In genomic region chr13:11545841-11546240, GRCm38 (mm10) we compare ENCODE assay signal across 12 mouse cellular contexts.
DNase-seq lines count a peak whose midpoint lies in the region; ATAC-seq lines count a peak whose summit lies in the region.
"Had no signal": no experiment of that assay in that cellular context is flagged by ENCODE, and none has a peak within 500 bp of the region (broad histone marks: within the 10 kb centered on the region; RNA-seq: fewer than 3 reads in every experiment).

No protein-coding gene starts in this region.

- no peaks in the 10 kb centered on the region for H3K27me3 ChIP-seq in hindbrain, embryonic 10.5 days (ENCODE audit: insufficient read depth, poor library complexity, severe bottlenecking)
- H3K27me3 ChIP-seq in hindbrain, embryonic 16.5 days (replicated peaks; ENCODE audit: control insufficient read depth, insufficient read depth, low read length) = no peaks in the 10 kb centered on the region
- no peaks in the 10 kb centered on the region for H3K27me3 ChIP-seq in neural tube, embryonic 15.5 days (replicated peaks)
- H3K27me3 ChIP-seq in embryonic facial prominence, embryonic 11.5 days (ENCODE audit: control insufficient read depth, insufficient read depth, low read length) = no peaks in the 10 kb centered on the region
- no peaks in the 10 kb centered on the region for H3K27me3 ChIP-seq in stomach, embryonic 14.5 days (ENCODE audit: control insufficient read depth, insufficient read depth, low read length)
- no peaks in the 10 kb centered on the region for H3K27me3 ChIP-seq in forebrain, embryonic 10.5 days (ENCODE audit: poor library complexity, severe bottlenecking)
- H3K27me3 ChIP-seq: liver, embryonic 12.5 days had no signal

- intact Hi-C loops in left cerebral cortex, postnatal 14 days (cut with DNase I) = no loop called here

- H3K4me3 ChIP-seq in hindbrain, embryonic 10.5 days = no peak overlapping the region
- no peak overlapping the region for H3K4me3 ChIP-seq in hindbrain, embryonic 16.5 days (ENCODE audit: low read length)
- H3K4me3 ChIP-seq in neural tube, embryonic 15.5 days (replicated peaks) = no peak overlapping the region
- H3K4me3 ChIP-seq in embryonic facial prominence, embryonic 11.5 days (ENCODE audit: low read depth, low read length) = no peak overlapping the region
- no peak overlapping the region for H3K4me3 ChIP-seq in stomach, embryonic 14.5 days (ENCODE audit: low read depth, low read length)
- H3K4me3 ChIP-seq in forebrain, embryonic 10.5 days = no peak overlapping the region
- H3K4me3 ChIP-seq: erythroblast, embryonic 14.5 days; liver, embryonic 12.5 days had no signal

- WGBS in hindbrain, embryonic 10.5 days = 42% methylated on average over 7 of the region's 7 CpGs
- 53% methylated on average over 7 of the region's 7 CpGs for WGBS in hindbrain, embryonic 16.5 days
- WGBS in neural tube, embryonic 15.5 days = 56% methylated on average over 7 of the region's 7 CpGs
- 34% methylated on average over 7 of the region's 7 CpGs for WGBS in embryonic facial prominence, embryonic 11.5 days
- 24% methylated on average over 7 of the region's 7 CpGs for WGBS in stomach, embryonic 14.5 days
- WGBS in forebrain, embryonic 10.5 days = 51% methylated on average over 7 of the region's 7 CpGs

- ATAC-seq in hindbrain, embryonic 16.5 days = no peak
- ATAC-seq in neural tube, embryonic 15.5 days (ENCODE audit: low FRiP score) = no peak
- ATAC-seq in embryonic facial prominence, embryonic 11.5 days (replicated peaks; ENCODE audit: insufficient number of reproducible peaks, low FRiP score, low TSS enrichment, low read depth) = no peak
- ATAC-seq in stomach, embryonic 14.5 days (ENCODE audit: insufficient number of reproducible peaks, insufficient read depth, low FRiP score, low read depth) = peak; percentile 74; the same call in 1 of the 2 replicates
- ATAC-seq: CD4-positive, CD25-positive, alpha-beta regulatory T cell, adult 4 months; liver, embryonic 12.5 days had no signal

- H3K27ac ChIP-seq in hindbrain, embryonic 10.5 days = no peak overlapping the region
- H3K27ac ChIP-seq in hindbrain, embryonic 16.5 days (ENCODE audit: low read depth, low read length) = no peak overlapping the region
- no peak overlapping the region for H3K27ac ChIP-seq in neural tube, embryonic 15.5 days (replicated peaks)
- no peak overlapping the region for H3K27ac ChIP-seq in embryonic facial prominence, embryonic 11.5 days (replicated peaks; ENCODE audit: low read depth, low read length)
- no peak overlapping the region for H3K27ac ChIP-seq in stomach, embryonic 14.5 days (ENCODE audit: low read length)
- no peak overlapping the region for H3K27ac ChIP-seq in forebrain, embryonic 10.5 days
- H3K27ac ChIP-seq: liver, embryonic 12.5 days had no signal

- no peaks in the 10 kb centered on the region for H3K4me1 ChIP-seq in hindbrain, embryonic 10.5 days (replicated peaks)
- H3K4me1 ChIP-seq in hindbrain, embryonic 16.5 days (ENCODE audit: control insufficient read depth, insufficient read depth, low read depth, low read length) = no peaks in the 10 kb centered on the region
- H3K4me1 ChIP-seq in neural tube, embryonic 15.5 days = no peaks in the 10 kb centered on the region
- no peaks in the 10 kb centered on the region for H3K4me1 ChIP-seq in embryonic facial prominence, embryonic 11.5 days (ENCODE audit: control insufficient read depth, insufficient read depth, low read length)
- no peaks in the 10 kb centered on the region for H3K4me1 ChIP-seq in stomach, embryonic 14.5 days (ENCODE audit: control insufficient read depth, insufficient read depth, low read length)
- H3K4me1 ChIP-seq in forebrain, embryonic 10.5 days = no peaks in the 10 kb centered on the region
- H3K4me1 ChIP-seq: liver, embryonic 12.5 days had no signal

- H3K9me3 ChIP-seq in hindbrain, embryonic 10.5 days = no peaks in the 10 kb centered on the region
- H3K9me3 ChIP-seq in hindbrain, embryonic 16.5 days (ENCODE audit: control insufficient read depth, low read length) = no peaks in the 10 kb centered on the region
- H3K9me3 ChIP-seq in neural tube, embryonic 15.5 days (replicated peaks) = no peaks in the 10 kb centered on the region
- no peaks in the 10 kb centered on the region for H3K9me3 ChIP-seq in embryonic facial prominence, embryonic 11.5 days (replicated peaks; ENCODE audit: control insufficient read depth, low read length)
- no peaks in the 10 kb centered on the region for H3K9me3 ChIP-seq in stomach, embryonic 14.5 days (ENCODE audit: control insufficient read depth, low read depth, low read length)
- no peaks in the 10 kb centered on the region for H3K9me3 ChIP-seq in forebrain, embryonic 10.5 days
- H3K9me3 ChIP-seq: liver, embryonic 12.5 days had no signal

- no peak overlapping the region for H3K4me2 ChIP-seq in hindbrain, embryonic 16.5 days (ENCODE audit: low read length)
- no peak overlapping the region for H3K4me2 ChIP-seq in neural tube, embryonic 15.5 days
- no peak overlapping the region for H3K4me2 ChIP-seq in embryonic facial prominence, embryonic 11.5 days (ENCODE audit: low read depth, low read length)
- H3K4me2 ChIP-seq in stomach, embryonic 14.5 days (replicated peaks; ENCODE audit: low read depth, low read length) = no peak overlapping the region
- H3K4me2 ChIP-seq: liver, embryonic 12.5 days had no signal

- no peak overlapping the region for H3K9ac ChIP-seq in hindbrain, embryonic 16.5 days (ENCODE audit: low read depth, low read length)
- no peak overlapping the region for H3K9ac ChIP-seq in neural tube, embryonic 15.5 days (replicated peaks)
- no peak overlapping the region for H3K9ac ChIP-seq in embryonic facial prominence, embryonic 11.5 days (replicated peaks; ENCODE audit: low read length)
- H3K9ac ChIP-seq in stomach, embryonic 14.5 days (replicated peaks; ENCODE audit: low read depth, low read length) = no peak overlapping the region
- H3K9ac ChIP-seq: liver, embryonic 12.5 days had no signal

- DNase-seq in hindbrain, embryonic 10.5 days (ENCODE audit: low spot score) = peak; percentile 23
- peak; percentile 15 for DNase-seq in neural tube, embryonic 10.5 days (ENCODE audit: extremely low spot score, low spot score)
- peak; percentile 71 for DNase-seq in embryonic facial prominence, embryonic 11.5 days (ENCODE audit: low spot score)
- DNase-seq in left cerebral cortex, postnatal 14 days (ENCODE audit: low spot score in 2 of 2) = no peak
- DNase-seq in forebrain, embryonic 10.5 days (ENCODE audit: extremely low spot score, low spot score) = no peak
- DNase-seq: cerebellum, adult 18-20 months had no signal

- no peaks in the 10 kb centered on the region for H3K36me3 ChIP-seq in hindbrain, embryonic 10.5 days
- no peaks in the 10 kb centered on the region for H3K36me3 ChIP-seq in hindbrain, embryonic 16.5 days (ENCODE audit: control insufficient read depth, insufficient read depth, low read length)
- no peaks in the 10 kb centered on the region for H3K36me3 ChIP-seq in neural tube, embryonic 15.5 days
- no peaks in the 10 kb centered on the region for H3K36me3 ChIP-seq in embryonic facial prominence, embryonic 11.5 days (replicated peaks; ENCODE audit: control insufficient read depth, insufficient read depth, low read depth, low read length)
- no peaks in the 10 kb centered on the region for H3K36me3 ChIP-seq in stomach, embryonic 14.5 days (ENCODE audit: control insufficient read depth, insufficient read depth, low read length)
- no peaks in the 10 kb centered on the region for H3K36me3 ChIP-seq in forebrain, embryonic 10.5 days (replicated peaks)
- H3K36me3 ChIP-seq: liver, embryonic 12.5 days had no signal

Comparison
In these comparisons a context has a peak if more than half of its experiments do, and no peak if none do; other contexts are left out.
1. DNase-seq: peak in hindbrain, embryonic 10.5 days (single experiment), neural tube, embryonic 10.5 days (single experiment) and embryonic facial prominence, embryonic 11.5 days (single experiment); none in left cerebral cortex, postnatal 14 days (0 of 2) and forebrain, embryonic 10.5 days (single experiment).